Mouse (Mus musculus) cerebral cortex, adult 2 months (tissue): ENCODE data around the gene Ppp2r5a.

ENCODE experiments used
- WGBS: fragments of 180-500 bp; shearing (Covaris S2); methylation state at CpG from one replicate; pipeline ENCODE4 v1.1.7; 2018; 5-methylcytosine and 5-hydroxymethylcytosine counted together

Ppp2r5a gene

DNA sequence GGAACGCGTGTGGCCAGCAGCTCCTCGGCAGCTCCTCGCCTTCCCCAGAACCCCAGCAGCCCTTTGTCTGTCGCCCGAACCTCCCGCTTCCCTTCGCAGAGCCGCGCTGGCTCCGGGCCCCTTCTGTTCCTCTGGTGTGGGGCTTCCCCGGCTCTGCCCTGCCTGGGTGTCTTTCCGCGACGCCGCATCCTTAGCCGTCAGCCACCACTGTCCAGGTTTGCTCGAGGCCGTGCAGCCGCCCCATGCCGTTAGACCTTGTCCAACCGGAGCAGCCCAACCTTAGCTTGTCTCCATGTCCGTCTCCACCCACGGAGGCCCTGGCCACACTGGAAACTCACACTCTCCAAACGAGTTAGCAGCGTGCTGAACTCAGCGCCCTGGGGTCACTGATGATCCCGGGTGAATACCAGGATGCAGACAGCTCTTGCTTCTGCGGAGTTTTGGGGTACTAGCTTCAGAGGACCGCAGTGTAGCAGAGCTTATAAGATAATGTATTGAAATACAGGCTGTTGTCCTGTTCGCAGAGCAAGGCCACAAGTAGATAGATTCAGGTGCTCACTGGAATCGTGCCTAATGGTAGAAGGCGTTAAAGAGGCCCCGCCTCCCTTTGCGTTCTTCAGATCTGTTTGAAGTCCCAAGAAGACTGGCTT is 76.7 kb downstream of the Ppp2r5a start:
- 1% methylated on average over 35 of the region's 35 CpGs for WGBS

DNA sequence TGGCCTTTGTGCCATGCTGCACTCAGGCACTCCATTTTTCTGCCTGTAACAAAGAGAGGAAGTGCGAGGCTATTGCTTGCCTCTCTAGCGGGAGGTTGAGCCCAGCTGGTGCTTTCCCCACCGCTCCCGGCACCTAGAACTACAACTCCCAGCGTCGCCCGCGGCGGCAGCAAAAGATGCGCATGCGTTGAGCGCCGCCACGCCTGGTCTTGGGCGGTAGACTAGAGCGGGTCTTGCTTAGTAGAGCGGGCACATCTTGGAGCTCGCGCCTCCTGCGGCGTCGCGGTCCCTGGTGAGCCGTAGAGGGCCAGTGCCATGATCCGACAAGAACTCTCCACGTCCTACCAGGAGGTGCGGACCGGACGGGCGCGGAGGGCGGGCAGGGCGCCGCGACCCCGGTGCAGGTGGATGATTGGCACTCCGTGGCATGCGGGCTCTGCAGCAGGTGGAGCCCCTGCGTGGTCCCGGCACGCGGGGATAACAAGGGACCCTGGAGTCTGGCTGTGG is 77.3 kb downstream of the Ppp2r5a start, which contains the start of gene Tmem206:
TSS of gene Tmem206 (plus strand) at position 187 of the 507 bp plus-strand sequence.
- WGBS, result under 1% methylated on average over 41 of the region's 42 CpGs

DNA sequence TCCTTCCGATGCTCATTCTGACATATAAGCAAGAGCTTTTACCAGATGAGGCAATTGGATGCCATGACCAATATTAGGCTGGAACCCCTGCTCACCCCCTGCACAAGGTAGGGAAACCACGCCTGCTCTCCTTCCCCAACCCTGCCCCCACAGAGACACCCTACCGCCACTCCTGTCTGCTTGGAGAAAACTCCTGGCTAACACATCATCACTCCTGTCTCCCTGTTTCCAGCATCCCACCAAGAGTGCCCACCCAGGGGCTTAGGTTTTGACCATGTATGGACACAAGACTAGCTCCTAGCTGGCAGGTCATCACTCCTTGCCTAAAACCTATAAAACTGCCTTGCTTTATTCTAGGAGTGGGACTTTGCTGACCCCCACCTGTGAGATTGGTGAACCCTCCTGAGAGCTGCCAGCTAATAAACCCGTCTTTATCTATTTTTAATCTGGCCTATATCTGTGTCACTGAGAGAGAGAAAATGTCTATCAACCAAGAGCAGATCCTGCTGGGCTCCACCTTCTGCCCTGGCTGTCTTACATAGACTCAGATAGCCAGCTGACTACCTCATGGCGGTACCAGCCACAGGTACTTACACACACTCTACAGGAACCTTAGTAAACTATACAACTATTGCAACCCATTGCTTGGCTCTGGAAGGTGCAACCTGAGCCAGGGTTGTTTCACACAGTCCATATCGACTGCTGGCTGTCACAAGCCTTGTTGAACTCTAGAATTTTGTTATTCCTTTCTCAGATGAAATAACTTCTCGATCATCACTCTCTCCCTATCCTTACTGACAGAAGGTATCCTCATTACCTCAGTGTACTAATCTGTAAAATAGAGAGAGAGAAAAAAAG is 78.1 kb downstream of the Ppp2r5a start:
- WGBS, result 81% methylated on average over 7 of the region's 7 CpGs

DNA sequence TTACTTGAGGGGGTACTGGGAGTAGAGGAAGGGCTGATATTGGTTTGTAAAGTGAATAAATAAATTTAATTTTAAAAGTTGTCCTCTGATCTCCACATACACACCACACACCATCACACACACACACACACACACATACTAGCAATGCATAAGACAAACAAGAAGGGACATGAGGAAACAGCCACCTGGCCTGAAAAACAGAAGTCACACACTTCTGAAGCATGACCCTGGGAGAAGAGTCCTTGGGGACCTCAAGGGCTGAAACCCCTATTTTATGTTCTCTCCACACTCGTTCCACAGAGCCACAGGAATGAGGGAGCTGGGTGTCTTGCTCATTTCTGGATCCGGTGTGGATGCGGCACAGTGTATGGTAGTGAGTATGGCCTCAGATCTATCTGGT is 79.7 kb downstream of the Ppp2r5a start:
- 92% methylated on average over 3 of the region's 3 CpGs for WGBS

DNA sequence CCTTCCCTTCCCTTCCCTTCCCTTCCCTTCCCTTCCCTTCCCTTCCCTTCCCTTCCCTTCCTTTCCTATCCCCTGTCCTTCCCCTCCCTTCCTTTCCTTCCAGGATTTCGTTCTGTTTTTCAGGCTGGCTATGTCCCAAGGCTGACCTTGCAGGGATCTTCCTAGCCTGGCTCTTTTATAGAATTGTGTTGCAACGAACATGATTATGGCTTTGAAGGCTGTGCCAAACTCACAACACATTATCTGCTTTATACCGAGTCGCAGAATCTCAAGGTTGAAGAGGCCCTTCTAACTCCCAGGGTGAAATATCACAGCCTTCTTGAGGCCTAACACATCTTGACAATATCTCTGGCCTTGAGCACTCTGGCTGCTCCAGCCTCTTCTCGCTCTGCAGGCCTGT is 84.4 kb downstream of the Ppp2r5a start:
- 66% methylated on average over 5 of the region's 5 CpGs for WGBS

DNA sequence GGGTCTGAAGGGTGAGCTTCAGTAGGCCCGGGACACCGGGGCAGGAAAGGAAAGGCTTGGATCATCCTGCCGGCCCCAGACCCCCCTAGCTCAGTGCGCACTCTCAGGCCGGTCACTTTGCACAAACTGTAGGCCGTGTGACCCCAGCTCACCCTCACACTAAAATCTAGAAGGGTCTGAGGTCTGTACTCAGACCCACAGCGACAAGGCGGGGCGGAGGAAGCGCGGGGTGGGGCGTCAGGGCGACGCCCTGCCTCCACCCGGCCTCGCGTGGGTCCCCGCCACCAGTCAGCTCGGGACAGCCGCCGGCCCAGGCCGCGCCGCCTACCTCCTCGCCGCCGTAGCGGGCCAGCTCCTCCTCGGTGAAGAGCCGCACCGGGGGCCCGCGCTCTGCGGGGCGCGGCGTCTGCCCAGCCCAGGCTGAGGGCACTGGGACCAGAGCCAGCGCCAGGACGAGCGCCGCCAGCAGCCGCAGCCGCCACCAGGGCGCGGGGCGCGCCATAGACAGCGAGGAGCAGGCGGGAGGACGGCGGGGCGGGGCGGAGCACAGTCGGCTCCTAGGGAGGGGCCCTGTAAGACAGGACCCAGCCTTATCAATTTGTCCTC is 85.4 kb downstream of the Ppp2r5a start, which contains the start of gene Nenf:
TSS of gene Nenf (minus strand) at position 604 of the 606 bp plus-strand sequence.
- 1% methylated on average over 52 of the region's 54 CpGs for WGBS

DNA sequence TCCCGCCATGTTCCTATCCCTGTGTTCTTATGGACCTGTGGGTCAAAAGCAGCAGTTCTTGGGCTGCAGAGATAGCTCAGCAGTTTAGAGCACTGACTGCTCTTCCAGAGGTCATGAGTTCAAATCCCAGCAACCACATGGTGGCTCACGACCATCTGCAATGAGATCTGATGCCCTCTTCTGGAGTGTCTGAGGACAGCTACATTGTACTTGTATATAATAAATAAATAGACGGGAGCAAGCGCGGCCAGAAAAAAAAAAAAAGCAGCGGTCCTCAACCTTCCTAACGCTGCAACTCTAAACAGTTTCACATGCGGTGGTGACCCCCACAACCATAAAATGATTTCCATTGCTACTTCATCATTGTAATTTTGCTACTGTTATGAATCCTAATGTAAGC is 86.3 kb downstream of the Ppp2r5a start:
- 75% methylated on average over 8 of the region's 8 CpGs for WGBS

DNA sequence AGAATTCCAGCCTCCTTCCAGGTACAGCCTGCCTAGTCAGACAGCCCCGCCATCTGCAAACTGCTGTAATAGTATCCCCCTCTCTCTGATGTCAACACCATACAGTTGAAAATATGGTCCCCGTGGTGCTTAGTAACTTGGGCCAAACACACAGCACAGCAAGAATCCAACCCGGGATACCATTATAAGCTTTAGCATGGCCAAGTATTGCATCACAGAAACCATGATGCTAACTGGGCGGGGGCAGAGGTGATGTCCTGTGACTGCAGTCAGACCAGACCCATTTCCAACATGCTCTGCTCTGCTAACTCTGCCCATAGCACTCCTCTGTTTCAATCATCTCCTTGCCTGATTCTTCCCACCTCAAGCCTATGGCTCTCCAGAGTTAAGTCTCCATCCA is 89.1 kb downstream of the Ppp2r5a start:
- 67% methylated on average over 4 of the region's 4 CpGs for WGBS

DNA sequence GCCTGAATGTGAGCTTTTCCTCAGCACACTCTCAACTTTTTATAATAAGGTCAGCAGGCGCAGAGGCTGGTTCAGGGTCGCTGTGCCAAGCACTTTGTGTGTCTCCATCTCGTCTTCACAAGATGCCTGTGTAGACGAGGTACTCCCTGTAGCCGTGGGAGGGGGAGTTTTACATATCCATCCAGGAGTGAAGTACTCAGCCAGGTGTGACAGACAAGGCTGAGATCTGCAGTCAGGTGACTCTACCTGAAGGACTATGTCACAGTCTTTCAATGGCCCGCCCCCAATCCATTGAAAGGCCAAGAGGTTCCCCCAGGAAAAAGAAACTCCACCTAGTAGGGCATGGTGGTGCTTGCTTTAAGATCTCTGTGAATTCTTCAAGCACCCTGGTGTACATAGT is 89.9 kb downstream of the Ppp2r5a start:
- WGBS, result 51% methylated on average over 6 of the region's 6 CpGs

DNA sequence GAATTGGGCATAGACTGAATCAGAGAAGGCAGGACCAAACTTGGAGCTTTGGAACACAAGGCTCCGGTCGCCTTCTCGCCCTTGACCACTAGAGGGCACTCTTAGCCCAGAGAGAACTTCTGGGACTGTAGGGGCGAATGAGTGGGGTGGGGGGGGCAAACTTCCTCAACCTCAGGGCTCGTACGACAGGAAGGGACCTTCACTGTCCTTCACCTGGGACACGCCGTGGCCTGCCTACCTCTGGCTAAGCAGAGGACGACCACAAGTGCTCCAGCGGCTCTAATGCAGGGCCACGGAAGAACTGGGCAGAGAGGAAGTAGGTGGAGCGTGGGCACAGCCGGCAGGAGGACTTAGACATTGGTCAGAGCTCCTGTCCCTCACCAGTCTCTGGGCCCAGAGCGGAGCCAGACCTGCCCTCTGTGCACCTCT is 90.5 kb downstream of the Ppp2r5a start:
- 2% methylated on average over 14 of the region's 14 CpGs for WGBS

DNA sequence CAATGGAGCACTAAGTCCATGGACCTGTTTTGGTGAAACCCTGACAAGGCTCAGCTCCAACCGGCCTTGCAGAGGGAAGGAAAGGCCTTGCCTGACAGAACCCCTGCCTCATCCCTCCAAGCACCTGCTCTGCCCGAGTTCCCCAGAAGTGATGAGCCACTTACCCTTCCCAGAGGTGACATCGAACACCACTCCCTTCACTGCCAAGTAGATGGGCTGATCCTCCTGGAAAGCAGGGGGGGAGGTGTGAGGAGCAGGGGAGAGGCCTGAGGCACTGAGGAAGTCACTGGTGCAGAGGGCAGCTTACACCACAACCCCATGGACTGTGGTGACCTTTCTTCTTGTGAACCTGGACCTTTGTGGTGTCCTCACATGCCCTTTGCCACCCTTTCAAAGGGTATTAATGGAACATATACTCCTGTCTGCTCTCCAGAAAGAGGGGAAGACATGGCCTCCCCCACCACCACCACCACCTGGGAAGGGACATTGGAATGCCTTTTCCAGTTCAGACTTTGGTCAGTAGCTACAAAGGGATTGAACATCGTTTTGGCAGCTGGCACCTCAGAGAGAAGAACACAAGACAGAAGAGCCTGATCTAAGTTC is 91.7 kb downstream of the Ppp2r5a start:
- WGBS, result 84% methylated on average over 4 of the region's 4 CpGs

DNA sequence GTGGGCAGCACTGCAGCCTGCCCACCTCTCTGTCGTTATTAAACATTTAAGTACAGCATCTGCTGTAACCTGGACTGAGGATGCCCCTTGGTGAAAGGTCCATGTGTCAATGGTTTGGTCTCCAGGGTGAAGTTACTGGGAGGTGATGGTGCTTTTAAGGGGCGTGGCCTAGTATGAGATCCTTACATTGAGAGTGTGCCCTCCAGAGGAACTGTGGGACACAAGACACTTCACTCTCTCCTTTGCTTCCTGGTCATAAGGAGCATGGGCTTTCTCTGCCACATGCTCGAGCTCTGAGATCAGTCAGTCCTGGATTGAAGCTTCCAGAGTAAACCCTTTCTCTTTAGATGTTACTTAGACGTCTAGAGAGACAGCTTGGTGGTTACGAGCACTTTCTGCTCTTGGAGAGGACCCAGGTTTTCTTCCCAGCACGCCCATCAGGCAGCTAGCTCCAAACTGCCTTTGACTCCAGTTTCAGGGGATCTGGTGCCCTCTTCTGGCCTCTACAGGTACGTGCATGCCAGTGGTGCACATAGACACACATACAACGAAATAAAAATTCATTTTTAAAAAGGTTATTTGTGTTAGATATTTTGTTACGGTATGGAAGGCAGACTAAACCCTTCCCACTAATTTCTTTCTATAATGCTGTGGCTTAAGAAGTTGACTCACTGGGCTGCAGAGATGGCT is 95.2 kb downstream of the Ppp2r5a start:
- WGBS, result 84% methylated on average over 9 of the region's 9 CpGs

DNA sequence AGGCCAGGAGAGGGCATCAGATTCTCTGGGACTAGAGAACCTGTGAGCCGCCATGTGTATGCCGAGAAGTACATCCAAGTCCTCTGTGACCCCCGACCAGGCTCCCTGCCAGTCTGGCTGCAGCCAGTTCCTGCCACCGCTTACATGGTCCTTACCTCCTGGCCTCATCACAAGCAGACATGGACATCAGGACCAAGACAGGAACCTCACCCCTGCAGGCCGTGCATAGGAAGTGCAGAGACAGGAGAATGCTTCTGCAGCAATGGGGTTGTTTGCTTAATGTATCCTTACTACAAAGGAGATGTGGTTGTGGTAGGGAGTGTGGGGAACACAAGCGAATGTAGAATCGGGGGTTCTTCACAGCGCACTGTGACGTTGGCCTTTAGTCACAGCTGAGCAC is 96.8 kb downstream of the Ppp2r5a start:
- WGBS, result 90% methylated on average over 9 of the region's 9 CpGs

DNA sequence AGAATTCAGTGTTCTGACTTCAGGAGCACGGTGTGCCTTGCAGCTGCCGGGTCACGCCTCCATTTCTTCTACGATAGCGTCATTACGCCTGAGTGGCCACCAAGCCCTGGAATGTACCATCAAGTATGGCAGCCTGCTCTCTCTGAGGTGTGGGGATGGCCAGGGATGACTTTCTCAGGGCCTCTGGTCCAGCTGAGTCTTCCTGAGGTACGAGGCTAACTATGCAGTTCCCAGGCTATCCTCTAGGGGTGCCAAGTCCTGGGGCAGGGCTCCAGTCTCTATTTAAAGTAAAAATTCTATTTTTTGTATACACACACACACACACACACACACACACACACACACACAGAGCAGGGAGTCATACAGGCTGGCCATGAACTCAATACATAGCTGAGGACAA is 97.5 kb downstream of the Ppp2r5a start:
- 72% methylated on average over 7 of the region's 7 CpGs for WGBS

DNA sequence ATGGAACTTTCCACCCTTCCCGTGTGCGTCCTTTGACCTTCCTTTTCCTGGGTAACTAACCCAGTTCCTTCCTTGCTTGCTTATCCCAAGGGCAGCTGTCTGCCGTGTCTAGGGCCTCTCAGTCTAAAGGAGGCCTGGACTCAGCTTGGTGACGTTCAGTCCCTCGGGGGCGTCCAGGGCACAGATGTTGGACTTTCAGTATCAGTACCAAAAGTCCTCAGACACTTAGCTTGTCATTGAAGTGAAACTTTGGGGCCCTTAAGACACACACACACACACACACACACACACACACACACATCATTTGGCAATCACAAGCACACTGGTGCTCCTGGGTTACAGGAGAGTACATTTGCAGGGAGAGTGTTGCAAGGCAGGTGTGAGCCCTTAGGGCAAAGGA is 98.9 kb downstream of the Ppp2r5a start:
- 81% methylated on average over 6 of the region's 6 CpGs for WGBS

DNA sequence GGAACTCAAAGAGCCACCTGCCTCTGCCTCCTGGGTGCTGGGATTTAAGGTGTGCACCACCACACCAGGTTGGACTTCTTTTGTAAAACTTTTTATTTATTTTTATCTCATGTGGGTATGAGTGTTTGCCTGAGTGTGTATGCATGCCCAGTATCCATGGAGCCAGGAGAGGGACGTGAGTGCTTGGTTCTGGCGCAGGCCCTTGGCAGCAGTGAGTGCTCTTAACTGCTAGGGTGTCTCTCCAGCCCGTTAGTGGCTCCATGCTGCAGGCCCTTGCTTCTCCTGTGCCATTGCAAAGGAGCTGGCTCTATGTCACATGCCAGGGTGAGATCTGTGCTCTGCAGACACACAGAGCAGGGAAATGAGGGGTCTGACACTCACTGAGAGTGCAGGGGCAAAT is 99.3 kb downstream of the Ppp2r5a start:
- 57% methylated on average over 3 of the region's 3 CpGs for WGBS
